Mouse (Mus musculus): Measurements from ENCODE around the gene Sgk2. TPM values are rescaled to one million over a fixed set of nuclear protein-coding genes. Genes with fewer than 3 reads are reported as not detected.
"Not testable (repeated sequence)": the region's sequence is repeated elsewhere in the genome, so short reads cannot be mapped to it uniquely, and the experiment has no call there.

Sgk2 gene
- polyA plus RNA-seq, 1 experiment from 2014 or later = not detected

GRCm38 (mm10) chr2:163052826-163053225 is 65.7 kb downstream of the Sgk2 start:
- H3K9me3 ChIP-seq (replicated peaks) = no peaks in the 10 kb centered on the region
- H3K4me3 ChIP-seq = no peak overlapping the region
- H3K4me1 ChIP-seq = peaks cover 37% of the 10 kb centered on the region
- DNase-seq (ENCODE audit: low spot score) = no peak
- no peaks in the 10 kb centered on the region for H3K27me3 ChIP-seq (ENCODE audit: low read depth, poor library complexity, severe bottlenecking)
- H3K27ac ChIP-seq (replicated peaks) = no peak overlapping the region
- 75% methylated on average over 4 of the region's 4 CpGs for WGBS
- H3K36me3 ChIP-seq = peaks cover 15% of the 10 kb centered on the region

- peak within 1 kb of the TSS; percentile 91 for H3K27ac ChIP-seq (replicated peaks)
- H3K36me3 ChIP-seq = peaks cover 13% of the 10 kb centered on the region
- under 1% methylated on average over 48 of the region's 48 CpGs for WGBS
- H3K4me3 ChIP-seq = peak within 1 kb of the TSS; percentile 84
- no peaks in the 10 kb centered on the region for H3K27me3 ChIP-seq (ENCODE audit: low read depth, poor library complexity, severe bottlenecking)
- H3K9me3 ChIP-seq (replicated peaks) = no peaks in the 10 kb centered on the region
- peak; percentile 94 for DNase-seq (ENCODE audit: low spot score)
- H3K4me1 ChIP-seq = peaks cover 39% of the 10 kb centered on the region
Observed at GRCm38 (mm10) chr2:163054335-163054840, 67.3 kb downstream of the Sgk2 start, which contains the start of gene Mybl2. Mybl2 (plus strand) TSS chr2:163054687.

- H3K27me3 ChIP-seq (ENCODE audit: low read depth, poor library complexity, severe bottlenecking) = no peaks in the 10 kb centered on the region
- peak overlapping the region; percentile 91 for H3K27ac ChIP-seq (replicated peaks)
- DNase-seq (ENCODE audit: low spot score) = no peak
- 0% methylated on average over 38 of the region's 38 CpGs for WGBS
- H3K4me1 ChIP-seq = peaks cover 41% of the 10 kb centered on the region
- H3K9me3 ChIP-seq (replicated peaks) = no peaks in the 10 kb centered on the region
- H3K4me3 ChIP-seq = peak overlapping the region; percentile 84
- H3K36me3 ChIP-seq = peaks cover 19% of the 10 kb centered on the region
Observed at GRCm38 (mm10) chr2:163054891-163055494, 67.9 kb downstream of the Sgk2 start.

GRCm38 (mm10) chr2:163055715-163056114 is 68.6 kb downstream of the Sgk2 start:
- no peaks in the 10 kb centered on the region for H3K9me3 ChIP-seq (replicated peaks)
- H3K4me1 ChIP-seq = peaks cover 41% of the 10 kb centered on the region
- peak overlapping the region; percentile 84 for H3K4me3 ChIP-seq
- H3K36me3 ChIP-seq = peaks cover 16% of the 10 kb centered on the region
- DNase-seq (ENCODE audit: low spot score) = peak; percentile 25
- peak overlapping the region; percentile 91 for H3K27ac ChIP-seq (replicated peaks)
- no peaks in the 10 kb centered on the region for H3K27me3 ChIP-seq (ENCODE audit: low read depth, poor library complexity, severe bottlenecking)
- WGBS = 36% methylated on average over 5 of the region's 5 CpGs

GRCm38 (mm10) chr2:163056584-163056983 is 69.5 kb downstream of the Sgk2 start:
- no peaks in the 10 kb centered on the region for H3K27me3 ChIP-seq (ENCODE audit: low read depth, poor library complexity, severe bottlenecking)
- 87% methylated on average over 9 of the region's 9 CpGs for WGBS
- H3K9me3 ChIP-seq (replicated peaks) = no peaks in the 10 kb centered on the region
- peaks cover 25% of the 10 kb centered on the region for H3K36me3 ChIP-seq
- H3K27ac ChIP-seq (replicated peaks) = no peak overlapping the region
- peaks cover 41% of the 10 kb centered on the region for H3K4me1 ChIP-seq
- 0 out of 2 replicates have a peak overlapping the region, but pooled peaks have one; percentile 84 for H3K4me3 ChIP-seq
- DNase-seq (ENCODE audit: low spot score) = no peak

- DNase-seq (ENCODE audit: low spot score); H3K27me3 ChIP-seq (ENCODE audit: low read depth, poor library complexity, severe bottlenecking); H3K27ac ChIP-seq (replicated peaks); H3K4me3 ChIP-seq; H3K9me3 ChIP-seq (replicated peaks): not testable (repeated sequence)
- Histone ChIP-seq H3K36me3 (peaks cover 49% of the 10 kb centered on the region), H3K4me1 (peaks cover 35% of the 10 kb centered on the region)
- 91% methylated on average over 7 of the region's 7 CpGs for WGBS
Observed at GRCm38 (mm10) chr2:163058981-163059380, 71.9 kb downstream of the Sgk2 start.

- Histone ChIP-seq H3K27me3 (ENCODE audit: low read depth, poor library complexity, severe bottlenecking) (no peaks in the 10 kb centered on the region), H3K4me3 (no peak overlapping the region), H3K9me3 (replicated peaks) (no peaks in the 10 kb centered on the region), H3K36me3 (peaks cover 65% of the 10 kb centered on the region), H3K27ac (replicated peaks) (no peak overlapping the region), H3K4me1 (peaks cover 19% of the 10 kb centered on the region)
- no peak for DNase-seq (ENCODE audit: low spot score)
- WGBS = 83% methylated on average over 6 of the region's 6 CpGs
Observed at GRCm38 (mm10) chr2:163060630-163061029, 73.5 kb downstream of the Sgk2 start.

- WGBS = 81% methylated on average over 8 of the region's 8 CpGs
- Histone ChIP-seq H3K27me3 (ENCODE audit: low read depth, poor library complexity, severe bottlenecking) (no peaks in the 10 kb centered on the region), H3K36me3 (peaks cover 74% of the 10 kb centered on the region), H3K9me3 (replicated peaks) (no peaks in the 10 kb centered on the region), H3K4me1 (peaks cover 11% of the 10 kb centered on the region), H3K27ac (replicated peaks) (no peak overlapping the region), H3K4me3 (no peak overlapping the region)
- no peak for DNase-seq (ENCODE audit: low spot score)
Observed at GRCm38 (mm10) chr2:163061203-163062118, 74.3 kb downstream of the Sgk2 start.

- Histone ChIP-seq H3K27ac (replicated peaks) (no peak overlapping the region), H3K4me3 (no peak overlapping the region), H3K36me3 (peaks cover 78% of the 10 kb centered on the region), H3K4me1 (0 out of 2 replicates have a peak, but pooled peaks cover 4% of the 10 kb centered on the region), H3K9me3 (replicated peaks) (no peaks in the 10 kb centered on the region), H3K27me3 (ENCODE audit: low read depth, poor library complexity, severe bottlenecking) (no peaks in the 10 kb centered on the region)
- no peak for DNase-seq (ENCODE audit: low spot score)
- WGBS = 79% methylated on average over 6 of the region's 6 CpGs
Observed at GRCm38 (mm10) chr2:163062119-163062508, 75.0 kb downstream of the Sgk2 start.

Other genes with a start within 250 kb of the Sgk2 start
- gene Srsf6, start 55.8 kb upstream of the Sgk2 start, polyA plus RNA-seq (2016; fragmentation: Nextera tagmentation; extraction: Ambion mirVana) = 267 and 269 TPM in 2 replicates
- gene L3mbtl1, start 43.9 kb upstream of the Sgk2 start, polyA plus RNA-seq (2016; fragmentation: Nextera tagmentation; extraction: Ambion mirVana) = 0.15 and 0.23 TPM in 2 replicates
- gene Ift52, start 30.0 kb downstream of the Sgk2 start, polyA plus RNA-seq (2016; fragmentation: Nextera tagmentation; extraction: Ambion mirVana) = 56.2 and 56.4 TPM in 2 replicates
- gene Mybl2, start 67.4 kb downstream of the Sgk2 start, polyA plus RNA-seq (2016; fragmentation: Nextera tagmentation; extraction: Ambion mirVana) = 48.9 and 57.5 TPM in 2 replicates
- not detected in 2 replicates for gene Gtsf1l, start 100.5 kb downstream of the Sgk2 start, polyA plus RNA-seq (2016; fragmentation: Nextera tagmentation; extraction: Ambion mirVana)
- 45.5 and 52.3 TPM in 2 replicates for gene Tox2, start 215.8 kb downstream of the Sgk2 start, polyA plus RNA-seq (2016; fragmentation: Nextera tagmentation; extraction: Ambion mirVana)